Mouse (Mus musculus): ENCODE results near the gene Slc50a1.
A peak's percentile ranks its signal among the peaks of the same experiment; 100 is the strongest.

GRCm38 (mm10) chr3:89270891-89271290 is 521 bp upstream of the Slc50a1 start:
- TF ChIP-seq MAX (IDR thresholded peaks at IDR 0.05; ENCODE audit: low read depth) (no peak), POLR2A (IDR thresholded peaks at IDR 0.05; ENCODE audit: insufficient read length, low read depth) (no peak), MYOG (IDR thresholded peaks at IDR 0.05; ENCODE audit: control insufficient read depth in 1 of 3, insufficient read depth in 1 of 3, insufficient read length in 2 of 3, low read depth in 2 of 3) (peak in 1 of 3 experiments; percentile 32)

Data from myocyte (in vitro differentiated cells).